Mouse (Mus musculus): ENCODE data around the gene Olfr792. TPM values are rescaled to one million over a fixed set of nuclear protein-coding genes. Genes with fewer than 3 reads are reported as not detected.

Olfr792 gene
- not detected for total RNA-seq (2021)

- DNase-seq = no peak
These were observed at the start of gene Olfr792 for GRCm38 (mm10) chr10:129538862-129539261. Gene Olfr792, plus strand, starts transcription at chr10:129539162.

GRCm38 (mm10) chr10:129490101-129490500 lies 48.9 kb upstream of the Olfr792 start:
- DNase-seq = no peak

- no peak for DNase-seq
These were observed 40.8 kb upstream of the Olfr792 start, which contains the start of gene Olfr790 for GRCm38 (mm10) chr10:129498192-129498591. Gene Olfr790, plus strand, starts transcription at chr10:129498492.

- DNase-seq = no peak
These were observed 17.5 kb upstream of the Olfr792 start, which contains the start of gene Olfr791 for GRCm38 (mm10) chr10:129521492-129521891. Gene Olfr791, plus strand, starts transcription at chr10:129521792.

- peak in 1 of 2 experiments; percentile 2 for DNase-seq
These were observed 10.4 kb downstream of the Olfr792 start for GRCm38 (mm10) chr10:129549354-129549753.

- DNase-seq = no peak
These were observed 28.4 kb downstream of the Olfr792 start, which contains the start of gene Olfr794 for GRCm38 (mm10) chr10:129567355-129567754. Gene Olfr794, plus strand, starts transcription at chr10:129567655.

- DNase-seq = no peak
These were observed 38.1 kb downstream of the Olfr792 start for GRCm38 (mm10) chr10:129577066-129577465.

Small RNA genes lying within 50 kb of the gene (microRNA-seq; reads per million reads assigned to microRNA genes)
- gene Gm23252 = 0 reads per million in 2 experiments

Other genes with a start within 250 kb of the Olfr792 start
- not detected for gene Olfr780, start 221.0 kb upstream of the Olfr792 start, total RNA-seq (2021)
- not detected for gene Olfr781, start 210.3 kb upstream of the Olfr792 start, total RNA-seq (2021)
- gene Olfr782, start 190.3 kb upstream of the Olfr792 start, total RNA-seq (2021) = not detected
- gene Olfr784, start 155.1 kb upstream of the Olfr792 start, total RNA-seq (2021) = under 1 TPM; 0.15 TPM
- not detected for gene Olfr785, start 133.7 kb upstream of the Olfr792 start, total RNA-seq (2021)
- gene Olfr786, start 111.9 kb upstream of the Olfr792 start, total RNA-seq (2021) = not detected
- not detected for gene Olfr787, start 77.3 kb upstream of the Olfr792 start, total RNA-seq (2021)
- gene Olfr788, start 68.2 kb upstream of the Olfr792 start, total RNA-seq (2021) = not detected
- not detected for gene Olfr789, start 54.4 kb upstream of the Olfr792 start, total RNA-seq (2021)
- not detected for gene Olfr790, start 40.7 kb upstream of the Olfr792 start, total RNA-seq (2021)
- gene Olfr791, start 17.4 kb upstream of the Olfr792 start, total RNA-seq (2021) = not detected
- not detected for gene Olfr794, start 28.5 kb downstream of the Olfr792 start, total RNA-seq (2021)
- not detected for gene Olfr796, start 73.4 kb downstream of the Olfr792 start, total RNA-seq (2021)
- gene Olfr798, start 88.8 kb downstream of the Olfr792 start, total RNA-seq (2021) = not detected
- gene Olfr799, start 98.3 kb downstream of the Olfr792 start, total RNA-seq (2021) = not detected
- gene Olfr800, start 118.5 kb downstream of the Olfr792 start, total RNA-seq (2021) = not detected
- gene Olfr801, start 134.7 kb downstream of the Olfr792 start, total RNA-seq (2021) = not detected
- gene Olfr802, start 149.0 kb downstream of the Olfr792 start, total RNA-seq (2021) = under 1 TPM in 1 of 2 experiments, not detected in 1; 0.05 TPM
- gene Olfr803, start 155.1 kb downstream of the Olfr792 start, total RNA-seq (2021) = not detected
- not detected for gene Olfr804, start 164.0 kb downstream of the Olfr792 start, total RNA-seq (2021)
- gene Olfr805, start 190.2 kb downstream of the Olfr792 start, total RNA-seq (2021) = not detected
- gene Olfr806, start 202.8 kb downstream of the Olfr792 start, total RNA-seq (2021) = not detected
- gene Olfr807, start 218.6 kb downstream of the Olfr792 start, total RNA-seq (2021) = not detected
- gene Olfr808, start 226.3 kb downstream of the Olfr792 start, total RNA-seq (2021) = not detected
- not detected for gene Olfr809, start 235.5 kb downstream of the Olfr792 start, total RNA-seq (2021)

Data from layer of hippocampus, postnatal 36 days (tissue).